Mouse (Mus musculus) heart, embryonic 16.5 days (tissue): Measurements from ENCODE around the gene Gpx4. TPM values are rescaled to one million over a fixed set of nuclear protein-coding genes. Genes with fewer than 3 reads are reported as not detected.

Source experiments
- ATAC-seq: fragments of 200-750 bp; cut with Nextera tagmentation; replicated peaks from 2 replicates; pipeline ENCODE4 v1.8.0; 2017; ENCODE audit warnings: moderate number of reproducible peaks; ENCODE audit not compliant: insufficient read depth, low FRiP score; ENCODE audit errors: extremely low read depth
- H3K27ac ChIP-seq: fragments of 300-500 bp; sonication (generic); 2 replicates; pipeline ENCODE4 v1.5.1; 2014; ENCODE audit warnings: mild to moderate bottlenecking, low read length, control low read depth, moderate library complexity
- H3K27me3 ChIP-seq: fragments of 300-500 bp; sonication (generic); 2 replicates; pipeline ENCODE4 v1.6.1; 2014; ENCODE audit warnings: low read length, mixed read lengths; ENCODE audit not compliant: control insufficient read depth, insufficient read depth
- H3K36me3 ChIP-seq: fragments of 300-500 bp; sonication (generic); 2 replicates; pipeline ENCODE4 v1.6.1; 2014; ENCODE audit not compliant: control insufficient read depth, insufficient read depth
- H3K4me1 ChIP-seq: fragments of 300-500 bp; sonication (generic); 2 replicates; pipeline ENCODE4 v1.6.1; 2014; ENCODE audit warnings: low read length, mixed read lengths; ENCODE audit not compliant: control insufficient read depth, insufficient read depth
- H3K4me2 ChIP-seq: fragments of 300-500 bp; sonication (generic); 2 replicates; pipeline ENCODE4 v1.6.1; 2014; ENCODE audit warnings: low read depth, mild to moderate bottlenecking, control low read depth, low read length
- H3K4me3 ChIP-seq: fragments of 300-500 bp; sonication (generic); 2 replicates; pipeline ENCODE4 v1.5.1; 2014; ENCODE audit warnings: mild to moderate bottlenecking, control low read depth, low read length
- H3K9ac ChIP-seq: fragments of 300-500 bp; sonication (generic); 2 replicates; pipeline ENCODE4 v1.6.1; 2014; ENCODE audit warnings: low read length, control low read depth
- H3K9me3 ChIP-seq: fragments of 300-500 bp; sonication (generic); replicated peaks from 2 replicates; pipeline ENCODE4 v1.6.1; 2016; ENCODE audit warnings: low read length; ENCODE audit not compliant: control insufficient read depth
- WGBS: fragments of 180-500 bp; shearing (Covaris S2); extraction: QIAGEN DNeasy Blood & Tissue Kit; methylation state at CpG from one replicate; pipeline ENCODE4 v1.1.7; 2014; 5-methylcytosine and 5-hydroxymethylcytosine counted together
- polyA plus RNA-seq: library from polyadenylated mRNA; unstranded; fragments of >200 nt; fragmentation: Nextera tagmentation; extraction: Ambion mirVana; gene quantifications from 2 replicates; pipeline ENCODE4 v1.2.1, GENCODE M21; 2015

The Gpx4 gene
- polyA plus RNA-seq, 1 experiment from 2014 or later: 668 TPM

DNA sequence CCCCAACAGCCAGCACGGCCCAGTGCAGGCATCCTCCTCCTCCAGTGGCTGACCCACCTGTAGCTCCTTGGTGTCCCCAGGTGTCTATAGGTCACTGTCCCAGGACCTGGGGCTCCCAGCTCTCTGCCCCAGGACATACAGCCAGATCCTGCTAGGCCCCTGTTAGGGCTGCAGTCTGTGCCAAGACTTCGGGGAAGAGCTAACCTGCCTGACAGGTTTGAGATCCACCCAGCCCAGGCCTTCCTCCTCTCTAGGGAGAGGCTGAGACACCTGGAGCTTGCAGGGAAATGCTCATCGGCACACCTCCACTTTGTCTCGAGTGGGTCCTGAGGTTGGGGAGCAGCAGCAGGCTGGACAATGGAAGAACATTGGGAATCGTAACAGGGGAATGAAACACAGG, 59.0 kb downstream of the Gpx4 start:
- no peak for ATAC-seq

More for the DNA sequence above, 59.0 kb downstream of the Gpx4 start:
- no peaks in the 10 kb centered on the region for H3K36me3 ChIP-seq
- H3K27ac ChIP-seq: no peak overlapping the region
- peaks cover 14% of the 10 kb centered on the region for H3K4me1 ChIP-seq
- WGBS: 68% methylated on average over 5 of the region's 5 CpGs
- no peak overlapping the region for H3K4me2 ChIP-seq
- no peak overlapping the region for H3K9ac ChIP-seq
- H3K27me3 ChIP-seq: no peaks in the 10 kb centered on the region
- H3K9me3 ChIP-seq: no peaks in the 10 kb centered on the region
- H3K4me3 ChIP-seq: no peak overlapping the region

Other genes starting within 250 kb of the Gpx4 start
- 1.8 and 1.9 TPM in 2 replicates for gene Misp, start 226.2 kb upstream of the Gpx4 start, polyA plus RNA-seq
- gene Ptbp1, start 192.7 kb upstream of the Gpx4 start, polyA plus RNA-seq: 125 and 146 TPM in 2 replicates
- gene Prtn3, start 172.7 kb upstream of the Gpx4 start, polyA plus RNA-seq: 1.2 and 1.9 TPM in 2 replicates
- gene Plppr3, start 172.5 kb upstream of the Gpx4 start, polyA plus RNA-seq: 9.1 and 9.8 TPM in 2 replicates
- gene Elane, start 160.9 kb upstream of the Gpx4 start, polyA plus RNA-seq: 0.20 and 1.1 TPM in 2 replicates
- not detected in 2 replicates for gene Cfd, start 156.3 kb upstream of the Gpx4 start, polyA plus RNA-seq
- 44.9 and 45.2 TPM in 2 replicates for gene Med16, start 138.2 kb upstream of the Gpx4 start, polyA plus RNA-seq
- 2.4 and 13.2 TPM in 2 replicates for gene Gm26602, start 136.3 kb upstream of the Gpx4 start, polyA plus RNA-seq
- 0.49 and 0.64 TPM in 2 replicates for gene Kiss1r, start 130.2 kb upstream of the Gpx4 start, polyA plus RNA-seq
- 112 and 114 TPM in 2 replicates for gene R3hdm4, start 126.0 kb upstream of the Gpx4 start, polyA plus RNA-seq
- 1.5 and 2.3 TPM in 2 replicates for gene Arid3a, start 120.1 kb upstream of the Gpx4 start, polyA plus RNA-seq
- gene Wdr18, start 87.0 kb upstream of the Gpx4 start, polyA plus RNA-seq: 69.6 TPM in 2 replicates
- 0.25 and 0.35 TPM in 2 replicates for gene Grin3b, start 76.5 kb upstream of the Gpx4 start, polyA plus RNA-seq
- gene Tmem259, start 62.8 kb upstream of the Gpx4 start, polyA plus RNA-seq: 10.6 and 13.5 TPM in 2 replicates
- gene Cnn2, start 58.6 kb upstream of the Gpx4 start, polyA plus RNA-seq: 218 and 255 TPM in 2 replicates
- 3.2 TPM in 2 replicates for gene Abca7, start 50.7 kb upstream of the Gpx4 start, polyA plus RNA-seq
- gene Arhgap45, start 30.5 kb upstream of the Gpx4 start, polyA plus RNA-seq: 10.9 and 17.7 TPM in 2 replicates
- gene Polr2e, start 7.4 kb upstream of the Gpx4 start, polyA plus RNA-seq: 136 and 144 TPM in 2 replicates
- 11.7 and 13.5 TPM in 2 replicates for gene Sbno2, start 58.4 kb downstream of the Gpx4 start, polyA plus RNA-seq
- gene Stk11, start 68.6 kb downstream of the Gpx4 start, polyA plus RNA-seq: 13.8 and 15.3 TPM in 2 replicates
- 1,107 and 1,132 TPM in 2 replicates for gene Atp5d, start 91.5 kb downstream of the Gpx4 start, polyA plus RNA-seq
- gene Cbarp, start 93.7 kb downstream of the Gpx4 start, polyA plus RNA-seq: 2.5 TPM in 2 replicates
- 10.3 and 13.0 TPM in 2 replicates for gene Midn, start 101.1 kb downstream of the Gpx4 start, polyA plus RNA-seq
- 85.3 and 87.6 TPM in 2 replicates for gene Cirbp, start 118.8 kb downstream of the Gpx4 start, polyA plus RNA-seq
- 9.7 and 10.7 TPM in 2 replicates for gene 1600002K03Rik, start 125.8 kb downstream of the Gpx4 start, polyA plus RNA-seq
- 6.0 and 6.8 TPM in 2 replicates for gene Efna2, start 132.3 kb downstream of the Gpx4 start, polyA plus RNA-seq
- gene Mum1, start 179.3 kb downstream of the Gpx4 start, polyA plus RNA-seq: 31.9 and 40.1 TPM in 2 replicates
- gene Ndufs7, start 202.0 kb downstream of the Gpx4 start, polyA plus RNA-seq: 596 and 743 TPM in 2 replicates
- 50.3 and 51.6 TPM in 2 replicates for gene Gamt, start 213.8 kb downstream of the Gpx4 start, polyA plus RNA-seq
- gene Dazap1, start 214.3 kb downstream of the Gpx4 start, polyA plus RNA-seq: 30.7 and 33.9 TPM in 2 replicates
- 536 and 549 TPM in 2 replicates for gene Rps15, start 245.3 kb downstream of the Gpx4 start, polyA plus RNA-seq
- gene Apc2, start 248.8 kb downstream of the Gpx4 start, polyA plus RNA-seq: 1.5 TPM in 2 replicates